In genomic region chr4:69891898-69892828, GRCm38 (mm10) we compare ENCODE assay signal across 12 mouse cellular contexts.
DNase-seq lines count a peak whose midpoint lies in the region; ATAC-seq and TF ChIP-seq lines count a peak whose summit lies in the region.
"Had no signal": no experiment of that assay in that cellular context is flagged by ENCODE, and none has a peak within 500 bp of the region (broad histone marks: within the 10 kb centered on the region; RNA-seq: fewer than 3 reads in every experiment).

No protein-coding gene starts in this region.

- peak; percentile 56 for DNase-seq in kidney, adult 2 months
- no peak for DNase-seq in kidney, adult 11 months
- DNase-seq in embryonic facial prominence, embryonic 14.5 days (ENCODE audit: low spot score) = peak; percentile 13
- no peak for DNase-seq in gastrocnemius, postnatal 36 days
- DNase-seq in layer of hippocampus, adult 9-10 months (ENCODE audit: low spot score) = no peak
- DNase-seq: B cell, adult 2 months; left cerebral cortex, postnatal 4 days; lung, embryonic 14.5 days had no signal

- whole genome bisulfite sequencing in kidney, adult 2 months = 34% methylated on average over 8 of the region's 8 CpGs
- WGBS in embryonic facial prominence, embryonic 14.5 days = 55% methylated on average over 8 of the region's 8 CpGs
- 37% methylated on average over 8 of the region's 8 CpGs for whole genome bisulfite sequencing in kidney, embryonic 15.5 days
- WGBS in midbrain, embryonic 12.5 days = 27% methylated on average over 8 of the region's 8 CpGs
- 65% methylated on average over 8 of the region's 8 CpGs for WGBS in intestine, embryonic 16.5 days

- H3K27ac ChIP-seq in kidney, adult 2 months (ENCODE audit: insufficient read depth, low read depth, low read length) = no peak overlapping the region
- no peak overlapping the region for H3K27ac ChIP-seq in embryonic facial prominence, embryonic 14.5 days (replicated peaks; ENCODE audit: low read depth, low read length)
- no peak overlapping the region for H3K27ac ChIP-seq in kidney, embryonic 15.5 days
- H3K27ac ChIP-seq in midbrain, embryonic 12.5 days (replicated peaks) = no peak overlapping the region
- H3K27ac ChIP-seq in intestine, embryonic 16.5 days (ENCODE audit: low read length) = no peak overlapping the region

- H3K9me3 ChIP-seq in embryonic facial prominence, embryonic 14.5 days (ENCODE audit: control insufficient read depth, low read length) = no peaks in the 10 kb centered on the region
- H3K9me3 ChIP-seq in kidney, embryonic 15.5 days (replicated peaks) = no peaks in the 10 kb centered on the region
- H3K9me3 ChIP-seq in midbrain, embryonic 12.5 days = no peaks in the 10 kb centered on the region
- H3K9me3 ChIP-seq in intestine, embryonic 16.5 days (ENCODE audit: control insufficient read depth, low read length) = no peaks in the 10 kb centered on the region

- H3K36me3 ChIP-seq in kidney, adult 2 months (ENCODE audit: control insufficient read depth, insufficient read depth, low read length) = no peaks in the 10 kb centered on the region
- no peaks in the 10 kb centered on the region for H3K36me3 ChIP-seq in embryonic facial prominence, embryonic 14.5 days (ENCODE audit: control insufficient read depth, insufficient read depth, low read length)
- no peaks in the 10 kb centered on the region for H3K36me3 ChIP-seq in kidney, embryonic 15.5 days
- no peaks in the 10 kb centered on the region for H3K36me3 ChIP-seq in midbrain, embryonic 12.5 days
- H3K36me3 ChIP-seq in intestine, embryonic 16.5 days (ENCODE audit: control insufficient read depth, insufficient read depth, low read length) = no peaks in the 10 kb centered on the region

- TF ChIP-seq POLR2A in kidney, adult 2 months (IDR thresholded peaks at IDR 0.05; ENCODE audit: low read depth, low read length) = no peak

- TF ChIP-seq CTCF in kidney, adult 2 months (conservative IDR thresholded peaks at IDR 0.05; ENCODE audit: insufficient read depth, insufficient read length, low read depth, low read length) = no peak

- no peak overlapping the region for H3K4me3 ChIP-seq in kidney, adult 2 months (ENCODE audit: insufficient read depth, low read depth, low read length)
- no peak overlapping the region for H3K4me3 ChIP-seq in embryonic facial prominence, embryonic 14.5 days (ENCODE audit: low read depth, low read length)
- no peak overlapping the region for H3K4me3 ChIP-seq in kidney, embryonic 15.5 days (replicated peaks)
- H3K4me3 ChIP-seq in midbrain, embryonic 12.5 days = no peak overlapping the region
- H3K4me3 ChIP-seq in intestine, embryonic 16.5 days (ENCODE audit: low read length) = no peak overlapping the region

- no peak overlapping the region for H3K9ac ChIP-seq in embryonic facial prominence, embryonic 14.5 days (ENCODE audit: low read depth, low read length)
- no peak overlapping the region for H3K9ac ChIP-seq in kidney, embryonic 15.5 days
- H3K9ac ChIP-seq in midbrain, embryonic 12.5 days (replicated peaks) = no peak overlapping the region
- H3K9ac ChIP-seq in intestine, embryonic 16.5 days (ENCODE audit: low read depth, low read length) = no peak overlapping the region
- H3K9ac ChIP-seq: lung, embryonic 14.5 days had no signal

- H3K4me1 ChIP-seq in kidney, adult 2 months (ENCODE audit: control insufficient read depth, insufficient read depth, low read length) = no peaks in the 10 kb centered on the region
- H3K4me1 ChIP-seq in embryonic facial prominence, embryonic 14.5 days (ENCODE audit: control insufficient read depth, insufficient read depth, low read length) = no peaks in the 10 kb centered on the region
- 0 out of 2 replicates have a peak, but pooled peaks cover 7% of the 10 kb centered on the region for H3K4me1 ChIP-seq in kidney, embryonic 15.5 days
- H3K4me1 ChIP-seq in midbrain, embryonic 12.5 days = peaks cover 11% of the 10 kb centered on the region; the same call in 1 of the 2 replicates
- H3K4me1 ChIP-seq in intestine, embryonic 16.5 days (ENCODE audit: control insufficient read depth, insufficient read depth, low read length) = no peaks in the 10 kb centered on the region

- no peak overlapping the region for H3K4me2 ChIP-seq in embryonic facial prominence, embryonic 14.5 days (ENCODE audit: low read depth, low read length)
- no peak overlapping the region for H3K4me2 ChIP-seq in kidney, embryonic 15.5 days
- no peak overlapping the region for H3K4me2 ChIP-seq in midbrain, embryonic 12.5 days (replicated peaks)
- H3K4me2 ChIP-seq in intestine, embryonic 16.5 days (ENCODE audit: low read depth, low read length) = no peak overlapping the region
- H3K4me2 ChIP-seq: lung, embryonic 14.5 days had no signal

- H3K27me3 ChIP-seq in kidney, adult 2 months (replicated peaks; ENCODE audit: control insufficient read depth, insufficient read depth, low read length) = no peaks in the 10 kb centered on the region
- H3K27me3 ChIP-seq in embryonic facial prominence, embryonic 14.5 days (replicated peaks; ENCODE audit: control insufficient read depth, insufficient read depth, low read length) = no peaks in the 10 kb centered on the region
- no peaks in the 10 kb centered on the region for H3K27me3 ChIP-seq in kidney, embryonic 15.5 days
- H3K27me3 ChIP-seq in midbrain, embryonic 12.5 days = no peaks in the 10 kb centered on the region
- H3K27me3 ChIP-seq in intestine, embryonic 16.5 days (replicated peaks; ENCODE audit: control insufficient read depth, insufficient read depth, low read length) = no peaks in the 10 kb centered on the region

- 0 out of 2 replicates have a peak, but pooled peaks have one; percentile 18 for ATAC-seq in embryonic facial prominence, embryonic 14.5 days (ENCODE audit: low read depth)
- ATAC-seq in kidney, embryonic 15.5 days (replicated peaks; ENCODE audit: low FRiP score) = peak; percentile 86
- ATAC-seq in midbrain, embryonic 12.5 days (ENCODE audit: low FRiP score, low read depth) = peak; percentile 51
- no peak for ATAC-seq in intestine, embryonic 16.5 days
- ATAC-seq: activated CD4-positive, CD25-positive, alpha-beta regulatory T cell, adult 4 months had no signal

- intact Hi-C loops in gastrocnemius, postnatal 36 days (cut with DNase I) = no loop called here

Comparison
In these comparisons a context has a peak if more than half of its experiments do, and no peak if none do; other contexts are left out.
1. DNase-seq: peak in kidney, adult 2 months (single experiment) and embryonic facial prominence, embryonic 14.5 days (single experiment); none in kidney, adult 11 months (single experiment), gastrocnemius, postnatal 36 days (0 of 2) and layer of hippocampus, adult 9-10 months (single experiment).